Mouse (Mus musculus) midbrain, embryonic 16.5 days (tissue): ENCODE data around the gene Rbm46. TPM values are rescaled to one million over a fixed set of nuclear protein-coding genes. Genes with fewer than 3 reads are reported as not detected.
A peak's percentile ranks its signal among the peaks of the same experiment; 100 is the strongest.

Experiments used
- ATAC-seq: fragments of 200-750 bp; cut with Nextera tagmentation; 2 replicates; pipeline ENCODE4 v1.8.0; 2017; ENCODE audit warnings: moderate TSS enrichment
- H3K27ac ChIP-seq: fragments of 300-500 bp; sonication (generic); 2 replicates; pipeline ENCODE4 v1.5.1; 2014; ENCODE audit warnings: mild to moderate bottlenecking, low read length, mixed read lengths
- H3K27me3 ChIP-seq: fragments of 300-500 bp; sonication (generic); 2 replicates; pipeline ENCODE4 v1.6.1; 2014; ENCODE audit warnings: low read depth, low read length, mixed read lengths; ENCODE audit not compliant: control insufficient read depth, insufficient read depth
- H3K36me3 ChIP-seq: fragments of 300-500 bp; sonication (generic); 2 replicates; pipeline ENCODE4 v1.6.1; 2014; ENCODE audit warnings: mild to moderate bottlenecking, low read length, moderate library complexity, mixed read lengths; ENCODE audit not compliant: control insufficient read depth, insufficient read depth
- H3K4me1 ChIP-seq: fragments of 300-500 bp; sonication (generic); 2 replicates; pipeline ENCODE4 v1.6.1; 2014; ENCODE audit warnings: mild to moderate bottlenecking, low read length, mixed read lengths; ENCODE audit not compliant: control insufficient read depth, insufficient read depth
- H3K4me2 ChIP-seq: fragments of 300-500 bp; sonication (generic); 2 replicates; pipeline ENCODE4 v1.6.1; 2014; ENCODE audit warnings: mild to moderate bottlenecking, low read length, mixed read lengths
- H3K4me3 ChIP-seq: fragments of 300-500 bp; sonication (generic); 2 replicates; pipeline ENCODE4 v1.5.1; 2014; ENCODE audit warnings: low read depth, mild to moderate bottlenecking, low read length, moderate library complexity, mixed read lengths
- H3K9ac ChIP-seq: fragments of 300-500 bp; sonication (generic); 2 replicates; pipeline ENCODE4 v1.6.1; 2014; ENCODE audit warnings: low read depth, low read length, mixed read lengths
- H3K9me3 ChIP-seq: fragments of 300-500 bp; sonication (generic); replicated peaks from 2 replicates; pipeline ENCODE4 v1.6.1; 2014; ENCODE audit warnings: mild to moderate bottlenecking, low read length, mixed read lengths; ENCODE audit not compliant: control insufficient read depth, poor library complexity, severe bottlenecking
- WGBS: fragments of 180-500 bp; shearing (Covaris S2); extraction: QIAGEN DNeasy Blood & Tissue Kit; methylation state at CpG from one replicate; pipeline ENCODE4 v1.1.7; 2014; 5-methylcytosine and 5-hydroxymethylcytosine counted together
- polyA plus RNA-seq: library from polyadenylated mRNA; unstranded; fragments of >200 nt; fragmentation: Nextera tagmentation; extraction: Ambion mirVana; gene quantifications from 2 replicates; pipeline ENCODE4 v1.2.1, GENCODE M21; 2015

Rbm46 gene
- 1.6 and 2.0 TPM in 2 replicates for polyA plus RNA-seq

GRCm38 (mm10) chr3:82876372-82876739 is at the start of gene Rbm46:
Gene Rbm46, minus strand, starts transcription at chr3:82876483.
- no peaks in the 10 kb centered on the region for H3K9me3 ChIP-seq
- H3K27me3 ChIP-seq: peaks cover 17% of the 10 kb centered on the region
- peak within 1 kb of the TSS; percentile 65 for H3K4me2 ChIP-seq
- 31% methylated on average over 24 of the region's 36 CpGs for WGBS
- H3K4me3 ChIP-seq: peak within 1 kb of the TSS; percentile 47
- peaks cover 5% of the 10 kb centered on the region; the same call in 1 of the 2 replicates for H3K4me1 ChIP-seq
- H3K27ac ChIP-seq: no peak within 1 kb of the TSS
- no peaks in the 10 kb centered on the region for H3K36me3 ChIP-seq
- ATAC-seq: peak; percentile 97
- H3K9ac ChIP-seq: 0 out of 2 replicates have a peak within 1 kb of the TSS, but pooled peaks have one; percentile 40

GRCm38 (mm10) chr3:82915632-82916031 is 39.3 kb upstream of the Rbm46 start:
- no peak overlapping the region for H3K9ac ChIP-seq
- H3K4me3 ChIP-seq: no peak overlapping the region
- no peaks in the 10 kb centered on the region for H3K36me3 ChIP-seq
- no peaks in the 10 kb centered on the region for H3K4me1 ChIP-seq
- H3K9me3 ChIP-seq: no peaks in the 10 kb centered on the region
- 8% methylated on average over 1 of the region's 1 CpGs for WGBS
- H3K27ac ChIP-seq: no peak overlapping the region
- H3K4me2 ChIP-seq: no peak overlapping the region
- no peak for ATAC-seq
- no peaks in the 10 kb centered on the region for H3K27me3 ChIP-seq

GRCm38 (mm10) chr3:82908671-82909070 is 32.4 kb upstream of the Rbm46 start:
- H3K27me3 ChIP-seq: 0 out of 2 replicates have a peak, but pooled peaks cover 4% of the 10 kb centered on the region
- H3K4me1 ChIP-seq: peaks cover 5% of the 10 kb centered on the region
- H3K4me3 ChIP-seq: no peak overlapping the region
- ATAC-seq: no peak
- WGBS: 83% methylated on average over 2 of the region's 2 CpGs
- H3K27ac ChIP-seq: no peak overlapping the region
- no peaks in the 10 kb centered on the region for H3K36me3 ChIP-seq
- no peaks in the 10 kb centered on the region for H3K9me3 ChIP-seq
- no peak overlapping the region for H3K4me2 ChIP-seq
- no peak overlapping the region for H3K9ac ChIP-seq

- peaks cover 8% of the 10 kb centered on the region for H3K27me3 ChIP-seq
- peak overlapping the region; percentile 64 for H3K9ac ChIP-seq
- ATAC-seq: peak; percentile 74
- peak overlapping the region; percentile 99 for H3K4me2 ChIP-seq
- peak overlapping the region; percentile 59 for H3K4me3 ChIP-seq
- H3K36me3 ChIP-seq: no peaks in the 10 kb centered on the region
- under 1% methylated on average over 31 of the region's 31 CpGs for WGBS
- no peaks in the 10 kb centered on the region for H3K9me3 ChIP-seq
- H3K4me1 ChIP-seq: peaks cover 8% of the 10 kb centered on the region
- no peak overlapping the region for H3K27ac ChIP-seq
Measured at GRCm38 (mm10) chr3:82904211-82904908, 28.1 kb upstream of the Rbm46 start.

- 1% methylated on average over 35 of the region's 35 CpGs for WGBS
- H3K4me3 ChIP-seq: peak within 1 kb of the TSS; percentile 59
Measured at GRCm38 (mm10) chr3:82903613-82904205, 27.4 kb upstream of the Rbm46 start, which contains the start of gene Lrat. Gene Lrat, minus strand, starts transcription at chr3:82903973.

GRCm38 (mm10) chr3:82902757-82903612 is 26.7 kb upstream of the Rbm46 start:
- Histone ChIP-seq H3K9ac (peak overlapping the region; percentile 64; the same call in 1 of the 2 replicates), H3K4me3 (peak overlapping the region; percentile 59), H3K4me1 (peaks cover 8% of the 10 kb centered on the region), H3K36me3 (no peaks in the 10 kb centered on the region), H3K9me3 (no peaks in the 10 kb centered on the region), H3K4me2 (peak overlapping the region; percentile 99), H3K27me3 (peaks cover 8% of the 10 kb centered on the region), H3K27ac (no peak overlapping the region)
- WGBS: 21% methylated on average over 20 of the region's 20 CpGs
- ATAC-seq: peak; percentile 50; the same call in 1 of the 2 replicates

More at GRCm38 (mm10) chr3:82903613-82904205, 27.4 kb upstream of the Rbm46 start, which contains the start of gene Lrat:
- Histone ChIP-seq H3K4me2 (peak within 1 kb of the TSS; percentile 99), H3K9me3 (no peaks in the 10 kb centered on the region), H3K27ac (no peak within 1 kb of the TSS), H3K4me1 (peaks cover 8% of the 10 kb centered on the region), H3K9ac (peak within 1 kb of the TSS; percentile 64), H3K27me3 (peaks cover 8% of the 10 kb centered on the region), H3K36me3 (no peaks in the 10 kb centered on the region)
- ATAC-seq: peak; percentile 88

GRCm38 (mm10) chr3:82888842-82889241 is 12.6 kb upstream of the Rbm46 start:
- no peaks in the 10 kb centered on the region for H3K36me3 ChIP-seq
- H3K27ac ChIP-seq: no peak overlapping the region
- H3K27me3 ChIP-seq: 0 out of 2 replicates have a peak, but pooled peaks cover 3% of the 10 kb centered on the region
- 9% methylated on average over 2 of the region's 2 CpGs for WGBS
- no peak for ATAC-seq
- no peak overlapping the region for H3K9ac ChIP-seq
- H3K4me3 ChIP-seq: no peak overlapping the region
- H3K9me3 ChIP-seq: no peaks in the 10 kb centered on the region
- H3K4me1 ChIP-seq: no peaks in the 10 kb centered on the region
- no peak overlapping the region for H3K4me2 ChIP-seq

GRCm38 (mm10) chr3:82877258-82877657 is 975 bp upstream of the Rbm46 start:
- 0 out of 2 replicates have a peak, but pooled peaks have one; percentile 49 for ATAC-seq
- 3% methylated on average over 4 of the region's 4 CpGs for WGBS
- H3K27me3 ChIP-seq: peaks cover 17% of the 10 kb centered on the region

More at GRCm38 (mm10) chr3:82877258-82877657, 975 bp upstream of the Rbm46 start:
- Histone ChIP-seq H3K9me3 (no peaks in the 10 kb centered on the region), H3K4me3 (no peak overlapping the region), H3K4me1 (peaks cover 5% of the 10 kb centered on the region; the same call in 1 of the 2 replicates), H3K4me2 (no peak overlapping the region), H3K36me3 (no peaks in the 10 kb centered on the region), H3K9ac (no peak overlapping the region), H3K27ac (no peak overlapping the region)
